9 mouse cellular contexts compared by ENCODE assay signal in the genomic region with DNA sequence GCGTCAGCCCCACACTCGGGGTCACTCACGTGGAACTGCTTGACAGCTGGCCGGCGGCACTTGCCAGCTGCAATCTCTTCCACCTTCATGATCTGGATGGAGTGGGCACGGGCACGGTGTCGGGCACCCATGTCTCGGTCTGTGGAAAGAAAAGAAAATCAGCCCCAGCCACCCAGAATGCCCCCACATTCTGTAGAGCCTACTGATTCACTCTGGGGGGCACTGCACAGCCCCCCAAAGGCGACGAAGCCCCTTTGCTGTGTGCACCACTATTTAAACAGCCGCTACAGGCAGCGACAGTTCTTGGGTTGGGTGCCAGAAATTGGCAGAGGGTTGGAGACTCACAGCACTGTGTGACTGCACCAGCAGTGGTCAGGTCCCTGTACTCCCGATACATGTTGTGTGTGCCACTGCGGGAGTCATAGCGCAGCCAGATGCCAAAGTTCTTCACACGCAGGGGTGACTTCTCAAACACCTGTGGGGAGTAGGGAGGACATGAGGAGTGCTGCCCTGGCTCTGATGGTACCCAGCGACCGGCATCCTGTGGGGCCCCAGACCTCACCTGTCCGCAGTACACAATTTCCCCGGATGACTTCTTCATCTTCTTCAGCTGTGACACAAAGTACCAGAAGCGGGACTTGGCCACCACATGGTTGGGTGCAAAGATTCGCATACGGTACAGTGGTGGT. TPM values are rescaled to one million over a fixed set of nuclear protein-coding genes. Genes with fewer than 3 reads are reported as not detected.
DNase-seq lines count a peak whose midpoint lies in the region; ATAC-seq and TF ChIP-seq lines count a peak whose summit lies in the region.
"Not testable (repeated sequence)": the region's sequence is repeated elsewhere in the genome, so short reads cannot be mapped to it uniquely, and the experiment has no call there.
"Had no signal": no experiment of that assay in that cellular context is flagged by ENCODE, and none has a peak within 500 bp of the region (broad histone marks: within the 10 kb centered on the region; RNA-seq: fewer than 3 reads in every experiment).

No protein-coding gene starts in this region.

- not testable (repeated sequence) for H3K27me3 ChIP-seq in MEL (ENCODE audit: control insufficient read depth in 1 of 2, insufficient read depth in 2 of 2, low read length in 2 of 2)
- peaks cover 35% of the 10 kb centered on the region for H3K27me3 ChIP-seq in erythroblast, embryonic 14.5 days (ENCODE audit: control insufficient read depth)
- peaks cover 39% of the 10 kb centered on the region for H3K27me3 ChIP-seq in heart, embryonic 11.5 days (ENCODE audit: control insufficient read depth, insufficient read depth, low read length)
- peaks cover 44% of the 10 kb centered on the region for H3K27me3 ChIP-seq in hindbrain, embryonic 15.5 days
- peaks cover 43% of the 10 kb centered on the region for H3K27me3 ChIP-seq in limb, embryonic 10.5 days (ENCODE audit: low read depth, poor library complexity, severe bottlenecking)
- H3K27me3 ChIP-seq in liver, postnatal 0 days (ENCODE audit: insufficient read depth, low read length): peaks cover 27% of the 10 kb centered on the region
- H3K27me3 ChIP-seq in midbrain, embryonic 15.5 days (replicated peaks): peaks cover 44% of the 10 kb centered on the region
- H3K27me3 ChIP-seq in stomach, embryonic 15.5 days (replicated peaks): peaks cover 31% of the 10 kb centered on the region

- DNase-seq in MEL (ENCODE audit: low read depth, low spot score); limb, embryonic 10.5 days (ENCODE audit: low spot score): not testable (repeated sequence)
- DNase-seq in liver, postnatal 0 days: peak; percentile 14

- not testable (repeated sequence) for TF ChIP-seq CTCF in MEL (IDR thresholded peaks at IDR 0.05 in 2 of 3, conservative IDR thresholded peaks at IDR 0.05 in 1 of 3; ENCODE audit: control insufficient read depth in 1 of 3, insufficient read depth in 1 of 3, low read depth in 2 of 3, low read length in 3 of 3, poor library complexity in 1 of 3, severe bottlenecking in 1 of 3); liver, postnatal 0 days (IDR thresholded peaks at IDR 0.05; ENCODE audit: low read depth)

- peak overlapping the region; percentile 91 for H3K27ac ChIP-seq in MEL (ENCODE audit: control insufficient read depth, low read depth, low read length)
- not testable (repeated sequence) for H3K27ac ChIP-seq in heart, embryonic 11.5 days (ENCODE audit: low read depth, low read length); hindbrain, embryonic 15.5 days (replicated peaks); limb, embryonic 10.5 days; liver, postnatal 0 days (ENCODE audit: low read depth); midbrain, embryonic 15.5 days; stomach, embryonic 15.5 days

- H3K4me3 ChIP-seq in MEL (ENCODE audit: control insufficient read depth in 1 of 2, insufficient read depth in 1 of 2, low read depth in 2 of 2, low read length in 2 of 2): peak overlapping the region; percentile 79 to 97
- peak overlapping the region; percentile 90 for H3K4me3 ChIP-seq in erythroblast, embryonic 14.5 days (replicated peaks)
- H3K4me3 ChIP-seq in heart, embryonic 11.5 days (ENCODE audit: low read depth, low read length): peak overlapping the region; percentile 91
- peak overlapping the region; percentile 77 for H3K4me3 ChIP-seq in hindbrain, embryonic 15.5 days
- H3K4me3 ChIP-seq in limb, embryonic 10.5 days: peak overlapping the region; percentile 83
- H3K4me3 ChIP-seq in liver, postnatal 0 days (ENCODE audit: low read depth, low read length): peak overlapping the region; percentile 70
- peak overlapping the region; percentile 91 for H3K4me3 ChIP-seq in midbrain, embryonic 15.5 days
- H3K4me3 ChIP-seq in stomach, embryonic 15.5 days (replicated peaks): peak overlapping the region; percentile 89

- peaks cover 4 to 11% of the 10 kb centered on the region in 2 experiments; a peak in 3 of 4 replicates for H3K4me1 ChIP-seq in MEL (ENCODE audit: control insufficient read depth in 1 of 2, insufficient read depth in 2 of 2, low read length in 2 of 2)
- peaks cover 70% of the 10 kb centered on the region for H3K4me1 ChIP-seq in erythroblast, embryonic 14.5 days (ENCODE audit: control insufficient read depth)
- H3K4me1 ChIP-seq in heart, embryonic 11.5 days (ENCODE audit: control insufficient read depth, insufficient read depth, low read length): peaks cover 17% of the 10 kb centered on the region
- H3K4me1 ChIP-seq in hindbrain, embryonic 15.5 days (replicated peaks): peaks cover 24% of the 10 kb centered on the region
- peaks cover 48% of the 10 kb centered on the region for H3K4me1 ChIP-seq in limb, embryonic 10.5 days
- H3K4me1 ChIP-seq in liver, postnatal 0 days (ENCODE audit: insufficient read depth): peaks cover 30% of the 10 kb centered on the region
- peaks cover 30% of the 10 kb centered on the region for H3K4me1 ChIP-seq in midbrain, embryonic 15.5 days
- H3K4me1 ChIP-seq in stomach, embryonic 15.5 days: peaks cover 29% of the 10 kb centered on the region

- TF ChIP-seq EP300 in MEL (IDR thresholded peaks at IDR 0.05; ENCODE audit: low read depth in 1 of 2, low read length in 2 of 2); liver, postnatal 0 days (IDR thresholded peaks at IDR 0.05; ENCODE audit: low read depth): not testable (repeated sequence)

- peak overlapping the region; percentile 99 for H3K9ac ChIP-seq in MEL (ENCODE audit: control insufficient read depth, low read depth, low read length, poor library complexity, severe bottlenecking)
- H3K9ac ChIP-seq in heart, embryonic 11.5 days (ENCODE audit: low read depth, low read length): peak overlapping the region; percentile 89
- not testable (repeated sequence) for H3K9ac ChIP-seq in hindbrain, embryonic 15.5 days; midbrain, embryonic 15.5 days; stomach, embryonic 15.5 days
- H3K9ac ChIP-seq in liver, postnatal 0 days (replicated peaks): peak overlapping the region; percentile 80

- not testable (repeated sequence) for ATAC-seq in heart, embryonic 11.5 days (replicated peaks; ENCODE audit: insufficient number of reproducible peaks, low FRiP score, low TSS enrichment); hindbrain, embryonic 15.5 days (ENCODE audit: low FRiP score, low read depth); liver, postnatal 0 days; midbrain, embryonic 15.5 days (replicated peaks); stomach, embryonic 15.5 days (ENCODE audit: insufficient read depth, low FRiP score, low read depth)

- WGBS in heart, embryonic 11.5 days (ENCODE audit: insufficient replicate concordance): 86% methylated on average over 24 of the region's 24 CpGs
- WGBS in hindbrain, embryonic 15.5 days: 79% methylated on average over 24 of the region's 24 CpGs
- WGBS in limb, embryonic 10.5 days: 88% methylated on average over 24 of the region's 24 CpGs
- WGBS in liver, postnatal 0 days (ENCODE audit: insufficient replicate concordance): 78% methylated on average over 24 of the region's 24 CpGs
- 82% methylated on average over 24 of the region's 24 CpGs for WGBS in midbrain, embryonic 15.5 days
- WGBS in stomach, embryonic 15.5 days: 77% methylated on average over 24 of the region's 24 CpGs

- peak overlapping the region; percentile 97 for H3K4me2 ChIP-seq in heart, embryonic 11.5 days
- H3K4me2 ChIP-seq in hindbrain, embryonic 15.5 days: peak overlapping the region; percentile 87
- H3K4me2 ChIP-seq in liver, postnatal 0 days (ENCODE audit: low read depth, low read length): peak overlapping the region; percentile 90
- peak overlapping the region; percentile 92 for H3K4me2 ChIP-seq in midbrain, embryonic 15.5 days
- H3K4me2 ChIP-seq in stomach, embryonic 15.5 days: peak overlapping the region; percentile 88

- TF ChIP-seq RAD21 in MEL (IDR thresholded peaks at IDR 0.05; ENCODE audit: low read depth, low read length): not testable (repeated sequence)

- peaks cover 7 to 17% of the 10 kb centered on the region in 2 experiments; a peak in 3 of 4 replicates for H3K36me3 ChIP-seq in MEL (ENCODE audit: control insufficient read depth in 1 of 2, insufficient read depth in 2 of 2, low read length in 2 of 2)
- H3K36me3 ChIP-seq in erythroblast, embryonic 14.5 days (ENCODE audit: control insufficient read depth): peaks cover 38% of the 10 kb centered on the region
- H3K36me3 ChIP-seq in heart, embryonic 11.5 days (ENCODE audit: control insufficient read depth, insufficient read depth, low read length): peaks cover 18% of the 10 kb centered on the region
- H3K36me3 ChIP-seq in hindbrain, embryonic 15.5 days: peaks cover 27% of the 10 kb centered on the region
- H3K36me3 ChIP-seq in limb, embryonic 10.5 days: peaks cover 37% of the 10 kb centered on the region
- H3K36me3 ChIP-seq in liver, postnatal 0 days (replicated peaks; ENCODE audit: insufficient read depth, low read length): peaks cover 20% of the 10 kb centered on the region
- H3K36me3 ChIP-seq in midbrain, embryonic 15.5 days (replicated peaks): peaks cover 19% of the 10 kb centered on the region
- peaks cover 17% of the 10 kb centered on the region for H3K36me3 ChIP-seq in stomach, embryonic 15.5 days

- TF ChIP-seq POLR2A in MEL (IDR thresholded peaks at IDR 0.05; ENCODE audit: control insufficient read depth in 1 of 2, insufficient read depth in 1 of 2, low read depth in 1 of 2, low read length in 2 of 2, poor library complexity in 1 of 2): peak in 1 of 2 experiments; percentile 37; a peak in 1 of 4 replicates

- not testable (repeated sequence) for H3K9me3 ChIP-seq in MEL (replicated peaks; ENCODE audit: insufficient read depth, low read length); heart, embryonic 11.5 days (replicated peaks; ENCODE audit: control insufficient read depth, low read length); hindbrain, embryonic 15.5 days; limb, embryonic 10.5 days (replicated peaks); liver, postnatal 0 days (ENCODE audit: low read length); midbrain, embryonic 15.5 days; stomach, embryonic 15.5 days
- peaks cover 21% of the 10 kb centered on the region for H3K9me3 ChIP-seq in erythroblast, embryonic 14.5 days (ENCODE audit: control insufficient read depth, low read length)

- H3K79me2 ChIP-seq in MEL (ENCODE audit: control insufficient read depth, insufficient read depth, low read length, poor library complexity): peaks cover 19% of the 10 kb centered on the region

RNA-seq across cellular contexts. Expression of a gene that starts 1.5 kb away (rescaled TPM):
- total RNA-seq in MEL (2012; rRNA removed): 4,999 and 5,671 TPM in 2 replicates
- 1,000 to 10,000 TPM in 1 of 2 experiments, not detected in 1; 5,399 TPM for polyA plus RNA-seq in MEL (2012; ENCODE audit: insufficient read depth in 1 of 2, insufficient read length in 2 of 2, low read depth in 1 of 2, low replicate concordance in 2 of 2, missing spikeins in 1 of 2)
- 441 and 685 TPM in 2 replicates for polyA plus RNA-seq in erythroblast, embryonic 14.5 days (2012)
- polyA plus RNA-seq in heart, embryonic 11.5 days (2014; fragmentation: Nextera tagmentation; extraction: Ambion mirVana): 2,782 and 3,146 TPM in 2 replicates
- polyA plus RNA-seq in hindbrain, embryonic 15.5 days (2015; fragmentation: Nextera tagmentation; extraction: Ambion mirVana): 2,082 and 2,226 TPM in 2 replicates
- polyA plus RNA-seq in limb, embryonic 10.5 days (2016; fragmentation: Nextera tagmentation; extraction: Ambion mirVana): 3,636 and 3,729 TPM in 2 replicates
- 2,490 and 2,569 TPM in 2 replicates for polyA plus RNA-seq in liver, postnatal 0 days (2015; fragmentation: Nextera tagmentation; extraction: Ambion mirVana)
- 2,076 and 2,093 TPM in 2 replicates for polyA plus RNA-seq in midbrain, embryonic 15.5 days (2015; fragmentation: Nextera tagmentation; extraction: Ambion mirVana)
- polyA plus RNA-seq in stomach, embryonic 15.5 days (2015; fragmentation: Nextera tagmentation; extraction: Ambion mirVana): 3,920 and 3,932 TPM in 2 replicates

RNA-seq across cellular contexts. Expression of a gene that starts 3.2 kb away (rescaled TPM):
- total RNA-seq in MEL (2012; rRNA removed): 0.12 and 0.13 TPM in 2 replicates
- polyA plus RNA-seq in MEL (2012; ENCODE audit: insufficient read depth in 1 of 2, insufficient read length in 2 of 2, low read depth in 1 of 2, low replicate concordance in 2 of 2, missing spikeins in 1 of 2): under 1 TPM in 1 of 2 experiments, not detected in 1; 0.36 TPM
- 0.03 and 0.06 TPM in 2 replicates for polyA plus RNA-seq in erythroblast, embryonic 14.5 days (2012)
- polyA plus RNA-seq in heart, embryonic 11.5 days (2014; fragmentation: Nextera tagmentation; extraction: Ambion mirVana): 0.06 TPM in 1 of 2 replicates, not detected in the other
- 1.7 and 1.9 TPM in 2 replicates for polyA plus RNA-seq in hindbrain, embryonic 15.5 days (2015; fragmentation: Nextera tagmentation; extraction: Ambion mirVana)
- 0.16 and 0.23 TPM in 2 replicates for polyA plus RNA-seq in limb, embryonic 10.5 days (2016; fragmentation: Nextera tagmentation; extraction: Ambion mirVana)
- not detected in 2 replicates for polyA plus RNA-seq in liver, postnatal 0 days (2015; fragmentation: Nextera tagmentation; extraction: Ambion mirVana)
- polyA plus RNA-seq in midbrain, embryonic 15.5 days (2015; fragmentation: Nextera tagmentation; extraction: Ambion mirVana): 1.9 and 2.0 TPM in 2 replicates
- polyA plus RNA-seq in stomach, embryonic 15.5 days (2015; fragmentation: Nextera tagmentation; extraction: Ambion mirVana): 4.1 and 6.0 TPM in 2 replicates
- total RNA-seq: liver, adult 2 months had no signal
- polyA plus RNA-seq: liver, adult 2 months had no signal

RNA-seq across cellular contexts. Expression of a gene that starts 10.0 kb away (rescaled TPM):
- 41.0 and 53.3 TPM in 2 replicates for total RNA-seq in MEL (2012; rRNA removed)
- polyA plus RNA-seq in MEL (2012; ENCODE audit: insufficient read depth in 1 of 2, insufficient read length in 2 of 2, low read depth in 1 of 2, low replicate concordance in 2 of 2, missing spikeins in 1 of 2): 10 to 100 TPM in 1 of 2 experiments, not detected in 1; 51.0 TPM
- 3.0 and 3.3 TPM in 2 replicates for polyA plus RNA-seq in erythroblast, embryonic 14.5 days (2012)
- polyA plus RNA-seq in heart, embryonic 11.5 days (2014; fragmentation: Nextera tagmentation; extraction: Ambion mirVana): 26.0 and 31.1 TPM in 2 replicates
- 62.0 and 68.5 TPM in 2 replicates for polyA plus RNA-seq in hindbrain, embryonic 15.5 days (2015; fragmentation: Nextera tagmentation; extraction: Ambion mirVana)
- 67.8 and 71.4 TPM in 2 replicates for polyA plus RNA-seq in limb, embryonic 10.5 days (2016; fragmentation: Nextera tagmentation; extraction: Ambion mirVana)
- polyA plus RNA-seq in liver, postnatal 0 days (2015; fragmentation: Nextera tagmentation; extraction: Ambion mirVana): 8.3 and 8.7 TPM in 2 replicates
- polyA plus RNA-seq in midbrain, embryonic 15.5 days (2015; fragmentation: Nextera tagmentation; extraction: Ambion mirVana): 69.2 and 69.9 TPM in 2 replicates
- 39.5 and 44.7 TPM in 2 replicates for polyA plus RNA-seq in stomach, embryonic 15.5 days (2015; fragmentation: Nextera tagmentation; extraction: Ambion mirVana)

RNA-seq across cellular contexts. Expression of a gene that starts 22.0 kb away (rescaled TPM):
- 47.5 and 47.6 TPM in 2 replicates for total RNA-seq in MEL (2012; rRNA removed)
- 10 to 100 TPM in 1 of 2 experiments, not detected in 1; 87.1 TPM for polyA plus RNA-seq in MEL (2012; ENCODE audit: insufficient read depth in 1 of 2, insufficient read length in 2 of 2, low read depth in 1 of 2, low replicate concordance in 2 of 2, missing spikeins in 1 of 2)
- polyA plus RNA-seq in erythroblast, embryonic 14.5 days (2012): 37.3 and 38.8 TPM in 2 replicates
- 102 and 109 TPM in 2 replicates for polyA plus RNA-seq in heart, embryonic 11.5 days (2014; fragmentation: Nextera tagmentation; extraction: Ambion mirVana)
- polyA plus RNA-seq in hindbrain, embryonic 15.5 days (2015; fragmentation: Nextera tagmentation; extraction: Ambion mirVana): 166 and 176 TPM in 2 replicates
- polyA plus RNA-seq in limb, embryonic 10.5 days (2016; fragmentation: Nextera tagmentation; extraction: Ambion mirVana): 174 and 187 TPM in 2 replicates
- polyA plus RNA-seq in liver, postnatal 0 days (2015; fragmentation: Nextera tagmentation; extraction: Ambion mirVana): 34.3 and 37.9 TPM in 2 replicates
- polyA plus RNA-seq in midbrain, embryonic 15.5 days (2015; fragmentation: Nextera tagmentation; extraction: Ambion mirVana): 173 and 180 TPM in 2 replicates
- polyA plus RNA-seq in stomach, embryonic 15.5 days (2015; fragmentation: Nextera tagmentation; extraction: Ambion mirVana): 90.9 and 91.3 TPM in 2 replicates

RNA-seq across cellular contexts. Expression of a gene that starts 32.7 kb away (rescaled TPM):
- total RNA-seq in MEL (2012; rRNA removed): 7.3 and 8.9 TPM in 2 replicates
- 10 to 100 TPM in 1 of 2 experiments, not detected in 1; 10.7 TPM for polyA plus RNA-seq in MEL (2012; ENCODE audit: insufficient read depth in 1 of 2, insufficient read length in 2 of 2, low read depth in 1 of 2, low replicate concordance in 2 of 2, missing spikeins in 1 of 2)
- polyA plus RNA-seq in erythroblast, embryonic 14.5 days (2012): 0.16 and 0.21 TPM in 2 replicates
- 0.55 and 1.1 TPM in 2 replicates for polyA plus RNA-seq in heart, embryonic 11.5 days (2014; fragmentation: Nextera tagmentation; extraction: Ambion mirVana)
- polyA plus RNA-seq in hindbrain, embryonic 15.5 days (2015; fragmentation: Nextera tagmentation; extraction: Ambion mirVana): 19.2 and 19.8 TPM in 2 replicates
- 2.8 and 4.0 TPM in 2 replicates for polyA plus RNA-seq in limb, embryonic 10.5 days (2016; fragmentation: Nextera tagmentation; extraction: Ambion mirVana)
- polyA plus RNA-seq in liver, postnatal 0 days (2015; fragmentation: Nextera tagmentation; extraction: Ambion mirVana): 0.19 and 0.45 TPM in 2 replicates
- polyA plus RNA-seq in midbrain, embryonic 15.5 days (2015; fragmentation: Nextera tagmentation; extraction: Ambion mirVana): 19.0 and 20.6 TPM in 2 replicates
- 1.5 and 2.1 TPM in 2 replicates for polyA plus RNA-seq in stomach, embryonic 15.5 days (2015; fragmentation: Nextera tagmentation; extraction: Ambion mirVana)
